Mouse (Mus musculus) limb, embryonic 10.5 days (tissue): ENCODE measurements around the gene Kansl1. TPM values are rescaled to one million over a fixed set of nuclear protein-coding genes. Genes with fewer than 3 reads are reported as not detected.

Experiments used
- DNase-seq: peaks from one replicate; pipeline ENCODE4 v3.0.0-alpha.2; 2017; ENCODE audit warnings: low spot score
- H3K27ac ChIP-seq: fragments of 300-500 bp; sonication (generic); 2 replicates; pipeline ENCODE4 v1.5.1; 2016; ENCODE audit warnings: mild to moderate bottlenecking
- H3K27me3 ChIP-seq: fragments of 300-500 bp; sonication (generic); 2 replicates; pipeline ENCODE4 v1.6.1; 2016; ENCODE audit warnings: low read depth, mild to moderate bottlenecking; ENCODE audit not compliant: poor library complexity, severe bottlenecking
- H3K36me3 ChIP-seq: fragments of 300-500 bp; sonication (generic); 2 replicates; pipeline ENCODE4 v1.6.1; 2016; ENCODE audit warnings: mild to moderate bottlenecking, moderate library complexity
- H3K4me1 ChIP-seq: fragments of 300-500 bp; sonication (generic); 2 replicates; pipeline ENCODE4 v1.6.1; 2016
- H3K4me3 ChIP-seq: fragments of 300-500 bp; sonication (generic); 2 replicates; pipeline ENCODE4 v1.5.1; 2016; ENCODE audit warnings: mild to moderate bottlenecking, moderate library complexity
- H3K9me3 ChIP-seq: fragments of 300-500 bp; sonication (generic); replicated peaks from 2 replicates; pipeline ENCODE4 v1.6.1; 2016; ENCODE audit warnings: mild to moderate bottlenecking
- WGBS: fragments of 180-500 bp; shearing (Covaris S2); methylation state at CpG from one replicate; pipeline ENCODE4 v1.1.7; 2016; 5-methylcytosine and 5-hydroxymethylcytosine counted together
- polyA plus RNA-seq: library from polyadenylated mRNA; unstranded; fragments of >200 nt; fragmentation: Nextera tagmentation; extraction: Ambion mirVana; gene quantifications from 2 replicates; pipeline ENCODE4 v1.2.1, GENCODE M21; 2016

Kansl1 gene
- polyA plus RNA-seq: 26.9 and 30.4 TPM in 2 replicates

- H3K9me3 ChIP-seq: no peaks in the 10 kb centered on the region
- H3K36me3 ChIP-seq: peaks cover 28% of the 10 kb centered on the region
- peak within 1 kb of the TSS; percentile 100 for H3K4me3 ChIP-seq
- peak; percentile 74 for DNase-seq
- 1% methylated on average over 68 of the region's 69 CpGs for WGBS
- H3K4me1 ChIP-seq: peaks cover 18% of the 10 kb centered on the region
- H3K27me3 ChIP-seq: no peaks in the 10 kb centered on the region
- H3K27ac ChIP-seq: peak within 1 kb of the TSS; percentile 98
These were observed at the start of gene Kansl1 for GRCm38 (mm10) chr11:104468751-104469268. Gene Kansl1, minus strand, starts transcription at chr11:104468861.

- Histone ChIP-seq H3K4me3 (no peak overlapping the region), H3K27me3 (no peaks in the 10 kb centered on the region), H3K36me3 (peaks cover 100% of the 10 kb centered on the region), H3K4me1 (no peaks in the 10 kb centered on the region), H3K9me3 (no peaks in the 10 kb centered on the region), H3K27ac (no peak overlapping the region)
- WGBS: 91% methylated on average over 4 of the region's 4 CpGs
- DNase-seq: no peak
These were observed 43.8 kb upstream of the Kansl1 start for GRCm38 (mm10) chr11:104512436-104512835.

- no peaks in the 10 kb centered on the region for H3K4me1 ChIP-seq
- H3K9me3 ChIP-seq: no peaks in the 10 kb centered on the region
- no peak overlapping the region for H3K4me3 ChIP-seq
- H3K36me3 ChIP-seq: peaks cover 100% of the 10 kb centered on the region
- no peak overlapping the region for H3K27ac ChIP-seq
- WGBS: 90% methylated on average over 2 of the region's 2 CpGs
- H3K27me3 ChIP-seq: no peaks in the 10 kb centered on the region
- DNase-seq: no peak
These were observed 41.9 kb upstream of the Kansl1 start for GRCm38 (mm10) chr11:104510606-104511005.

- no peak for DNase-seq
- Histone ChIP-seq H3K36me3 (peaks cover 98% of the 10 kb centered on the region), H3K27ac (no peak overlapping the region), H3K4me1 (no peaks in the 10 kb centered on the region), H3K4me3 (no peak overlapping the region), H3K9me3 (no peaks in the 10 kb centered on the region), H3K27me3 (no peaks in the 10 kb centered on the region)
- 88% methylated on average over 4 of the region's 4 CpGs for WGBS
These were observed 39.8 kb upstream of the Kansl1 start for GRCm38 (mm10) chr11:104508455-104508854.

- WGBS: 85% methylated on average over 3 of the region's 3 CpGs
- H3K4me3 ChIP-seq: no peak overlapping the region
- no peak overlapping the region for H3K27ac ChIP-seq
- H3K9me3 ChIP-seq: no peaks in the 10 kb centered on the region
- no peaks in the 10 kb centered on the region for H3K4me1 ChIP-seq
- no peaks in the 10 kb centered on the region for H3K36me3 ChIP-seq
- DNase-seq: no peak
- no peaks in the 10 kb centered on the region for H3K27me3 ChIP-seq
These were observed 19.6 kb upstream of the Kansl1 start for GRCm38 (mm10) chr11:104488292-104488691.

- WGBS: 87% methylated on average over 8 of the region's 8 CpGs
- Histone ChIP-seq H3K4me3 (no peak overlapping the region), H3K9me3 (no peaks in the 10 kb centered on the region), H3K4me1 (no peaks in the 10 kb centered on the region), H3K27ac (no peak overlapping the region), H3K36me3 (no peaks in the 10 kb centered on the region), H3K27me3 (no peaks in the 10 kb centered on the region)
- DNase-seq: no peak
These were observed 13.3 kb upstream of the Kansl1 start for GRCm38 (mm10) chr11:104481971-104482370.

GRCm38 (mm10) chr11:104479505-104479904, 10.8 kb upstream of the Kansl1 start:
- no peaks in the 10 kb centered on the region for H3K9me3 ChIP-seq
- no peak for DNase-seq
- no peak overlapping the region for H3K27ac ChIP-seq
- no peaks in the 10 kb centered on the region for H3K4me1 ChIP-seq
- H3K4me3 ChIP-seq: no peak overlapping the region
- WGBS: 68% methylated on average over 4 of the region's 4 CpGs
- no peaks in the 10 kb centered on the region for H3K36me3 ChIP-seq
- no peaks in the 10 kb centered on the region for H3K27me3 ChIP-seq

- H3K4me1 ChIP-seq: peaks cover 18% of the 10 kb centered on the region
- H3K27me3 ChIP-seq: no peaks in the 10 kb centered on the region
- peak overlapping the region; percentile 100 for H3K4me3 ChIP-seq
- H3K27ac ChIP-seq: peak overlapping the region; percentile 98
- H3K9me3 ChIP-seq: no peaks in the 10 kb centered on the region
- H3K36me3 ChIP-seq: peaks cover 22% of the 10 kb centered on the region
- peak; percentile 95 for DNase-seq
- 3% methylated on average over 19 of the region's 19 CpGs for WGBS
These were observed 742 bp upstream of the Kansl1 start for GRCm38 (mm10) chr11:104469371-104469835.

GRCm38 (mm10) chr11:104467698-104468097, 963 bp downstream of the Kansl1 start:
- peaks cover 38% of the 10 kb centered on the region for H3K36me3 ChIP-seq
- no peaks in the 10 kb centered on the region for H3K9me3 ChIP-seq
- H3K4me3 ChIP-seq: no peak overlapping the region
- no peaks in the 10 kb centered on the region for H3K27me3 ChIP-seq
- H3K4me1 ChIP-seq: peaks cover 18% of the 10 kb centered on the region
- WGBS: 91% methylated on average over 5 of the region's 5 CpGs
- DNase-seq: no peak
- no peak overlapping the region for H3K27ac ChIP-seq

GRCm38 (mm10) chr11:104461551-104461950, 7.1 kb downstream of the Kansl1 start:
- no peaks in the 10 kb centered on the region for H3K27me3 ChIP-seq
- H3K27ac ChIP-seq: no peak overlapping the region
- peak; percentile 36 for DNase-seq
- no peaks in the 10 kb centered on the region for H3K9me3 ChIP-seq
- peaks cover 59% of the 10 kb centered on the region for H3K36me3 ChIP-seq
- H3K4me3 ChIP-seq: no peak overlapping the region
- no peaks in the 10 kb centered on the region for H3K4me1 ChIP-seq

- DNase-seq: no peak
- 94% methylated on average over 2 of the region's 2 CpGs for WGBS
- no peak overlapping the region for H3K4me3 ChIP-seq
These were observed 9.0 kb downstream of the Kansl1 start for GRCm38 (mm10) chr11:104459671-104460070.

GRCm38 (mm10) chr11:104458507-104458906, 10.2 kb downstream of the Kansl1 start:
- DNase-seq: no peak
- no peaks in the 10 kb centered on the region for H3K4me1 ChIP-seq
- H3K9me3 ChIP-seq: no peaks in the 10 kb centered on the region
- H3K36me3 ChIP-seq: peaks cover 46% of the 10 kb centered on the region
- H3K27ac ChIP-seq: no peak overlapping the region
- no peak overlapping the region for H3K4me3 ChIP-seq
- H3K27me3 ChIP-seq: no peaks in the 10 kb centered on the region
- 79% methylated on average over 2 of the region's 2 CpGs for WGBS

More at GRCm38 (mm10) chr11:104459671-104460070, 9.0 kb downstream of the Kansl1 start:
- Histone ChIP-seq H3K27ac (no peak overlapping the region), H3K9me3 (no peaks in the 10 kb centered on the region), H3K36me3 (peaks cover 53% of the 10 kb centered on the region), H3K27me3 (no peaks in the 10 kb centered on the region), H3K4me1 (no peaks in the 10 kb centered on the region)

- Histone ChIP-seq H3K4me3 (no peak overlapping the region), H3K4me1 (no peaks in the 10 kb centered on the region), H3K9me3 (no peaks in the 10 kb centered on the region), H3K36me3 (peaks cover 34% of the 10 kb centered on the region), H3K27ac (no peak overlapping the region), H3K27me3 (no peaks in the 10 kb centered on the region)
- 100% methylated on average over 1 of the region's 1 CpGs for WGBS
- no peak for DNase-seq
These were observed 16.0 kb downstream of the Kansl1 start for GRCm38 (mm10) chr11:104452709-104453108.

GRCm38 (mm10) chr11:104451239-104451638, 17.4 kb downstream of the Kansl1 start:
- no peak overlapping the region for H3K4me3 ChIP-seq
- no peaks in the 10 kb centered on the region for H3K27me3 ChIP-seq
- H3K4me1 ChIP-seq: no peaks in the 10 kb centered on the region
- no peaks in the 10 kb centered on the region for H3K9me3 ChIP-seq
- H3K27ac ChIP-seq: no peak overlapping the region
- peaks cover 37% of the 10 kb centered on the region for H3K36me3 ChIP-seq
- DNase-seq: no peak
- WGBS: 95% methylated on average over 1 of the region's 1 CpGs
